Mouse (Mus musculus) forebrain, embryonic 11.5 days (tissue): ENCODE measurements around the gene Pitpna. TPM values are rescaled to one million over a fixed set of nuclear protein-coding genes. Genes with fewer than 3 reads are reported as not detected.

Experiments
- ATAC-seq: fragments of 200-750 bp; cut with Nextera tagmentation; replicated peaks from 2 replicates; pipeline ENCODE4 v1.8.0; 2017; ENCODE audit warnings: moderate TSS enrichment; ENCODE audit not compliant: low FRiP score
- DNase-seq: peaks from one replicate; pipeline ENCODE4 v3.0.0-alpha.2; 2017; ENCODE audit warnings: low spot score
- H3K27ac ChIP-seq: fragments of 300-500 bp; sonication (generic); 2 replicates; pipeline ENCODE4 v1.5.1; 2014; ENCODE audit warnings: low read depth, low read length
- H3K27me3 ChIP-seq: fragments of 300-500 bp; sonication (generic); 2 replicates; pipeline ENCODE4 v1.6.1; 2014; ENCODE audit warnings: mild to moderate bottlenecking, low read length, mixed read lengths; ENCODE audit not compliant: control insufficient read depth, insufficient read depth
- H3K36me3 ChIP-seq: fragments of 300-500 bp; sonication (generic); 2 replicates; pipeline ENCODE4 v1.6.1; 2014; ENCODE audit warnings: mild to moderate bottlenecking, low read length, moderate library complexity, mixed read lengths; ENCODE audit not compliant: control insufficient read depth, insufficient read depth
- H3K4me1 ChIP-seq: fragments of 300-500 bp; sonication (generic); replicated peaks from 2 replicates; pipeline ENCODE4 v1.6.1; 2014; ENCODE audit warnings: low read length, mixed read lengths; ENCODE audit not compliant: control insufficient read depth, insufficient read depth
- H3K4me2 ChIP-seq: fragments of 300-500 bp; sonication (generic); 2 replicates; pipeline ENCODE4 v1.6.1; 2014; ENCODE audit warnings: low read depth, mild to moderate bottlenecking, low read length, moderate library complexity, mixed read lengths; ENCODE audit not compliant: severe bottlenecking
- H3K4me3 ChIP-seq: fragments of 300-500 bp; sonication (generic); 2 replicates; pipeline ENCODE4 v1.5.1; 2014; ENCODE audit warnings: low read depth, low read length
- H3K9ac ChIP-seq: fragments of 300-500 bp; sonication (generic); 2 replicates; pipeline ENCODE4 v1.6.1; 2014; ENCODE audit warnings: low read length
- H3K9me3 ChIP-seq: fragments of 300-500 bp; sonication (generic); 2 replicates; pipeline ENCODE4 v1.6.1; 2016; ENCODE audit warnings: low read length, mixed read lengths; ENCODE audit not compliant: control insufficient read depth
- WGBS: fragments of 180-500 bp; shearing (Covaris S2); extraction: QIAGEN DNeasy Blood & Tissue Kit; methylation state at CpG from one replicate; pipeline ENCODE4 v1.1.7; 2014; 5-methylcytosine and 5-hydroxymethylcytosine counted together
- polyA plus RNA-seq: library from polyadenylated mRNA; unstranded; fragments of >200 nt; fragmentation: Nextera tagmentation; extraction: Ambion mirVana; gene quantifications from 2 replicates; pipeline ENCODE4 v1.2.1, GENCODE M21; 2014

The Pitpna gene
- polyA plus RNA-seq, 1 experiment from 2014 or later = 79.5 TPM

DNA sequence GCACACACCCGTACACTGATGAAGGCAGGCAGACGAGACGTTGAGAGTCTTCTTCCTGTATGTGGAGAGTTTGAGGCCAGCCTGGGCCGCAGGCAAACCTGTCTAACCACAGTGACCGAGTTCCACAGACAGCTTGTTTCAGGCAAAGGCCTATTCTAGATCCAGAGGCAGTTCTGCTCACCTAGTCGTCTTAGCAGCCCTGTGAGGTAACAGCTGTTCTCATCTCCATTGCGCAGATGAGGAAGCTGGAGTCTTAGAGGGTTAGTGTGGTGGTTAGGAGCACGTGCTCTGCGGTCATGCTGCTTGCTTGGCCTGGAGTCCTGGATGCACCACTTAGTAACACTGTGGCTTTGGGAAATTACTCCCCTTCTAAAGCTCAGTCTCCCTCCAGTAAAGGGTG is 56.8 kb downstream of the Pitpna start:
- 89% methylated on average over 9 of the region's 9 CpGs for WGBS
- Histone ChIP-seq H3K9me3 (no peaks in the 10 kb centered on the region), H3K27me3 (no peaks in the 10 kb centered on the region), H3K4me2 (no peak overlapping the region), H3K4me3 (no peak overlapping the region), H3K27ac (no peak overlapping the region), H3K4me1 (no peaks in the 10 kb centered on the region), H3K9ac (no peak overlapping the region), H3K36me3 (no peaks in the 10 kb centered on the region)
- DNase-seq = no peak
- ATAC-seq = no peak

DNA sequence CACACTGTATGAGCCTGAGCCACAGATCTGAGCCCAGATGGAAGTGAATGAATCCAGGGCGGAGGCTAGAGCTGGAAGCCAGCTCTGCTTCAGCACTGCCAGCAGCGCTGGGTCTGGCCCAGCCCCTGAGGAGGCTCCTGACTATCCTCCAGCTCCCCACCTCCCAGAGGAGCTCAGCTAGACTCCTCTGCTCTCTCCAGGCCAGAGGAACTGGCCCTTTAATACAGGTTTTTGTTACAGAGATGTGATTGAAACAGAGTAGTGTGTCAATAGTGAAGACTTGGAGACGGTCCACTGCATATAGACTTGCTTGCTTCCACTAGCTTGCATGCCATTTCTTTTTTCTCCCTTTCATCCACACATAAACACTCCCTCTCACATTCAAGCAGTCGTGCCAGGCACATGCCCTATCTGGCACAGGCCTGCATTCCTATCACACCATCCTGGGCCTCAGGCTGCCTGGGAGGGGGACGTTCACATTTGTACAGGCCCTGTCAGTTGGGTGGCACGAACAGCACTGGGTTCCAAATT is 59.8 kb downstream of the Pitpna start:
- 74% methylated on average over 6 of the region's 6 CpGs for WGBS
- H3K4me2 ChIP-seq = no peak overlapping the region
- H3K4me1 ChIP-seq = peaks cover 7% of the 10 kb centered on the region
- peaks cover 6% of the 10 kb centered on the region; the same call in 1 of the 2 replicates for H3K27me3 ChIP-seq
- H3K9ac ChIP-seq = no peak overlapping the region
- H3K27ac ChIP-seq = no peak overlapping the region
- DNase-seq (no peak), ATAC-seq (no peak)
- no peak overlapping the region for H3K4me3 ChIP-seq
- H3K36me3 ChIP-seq = no peaks in the 10 kb centered on the region
- no peaks in the 10 kb centered on the region for H3K9me3 ChIP-seq

GRCm38 (mm10) chr11:75649155-75649561 is 61.3 kb downstream of the Pitpna start:
- H3K27ac ChIP-seq = no peak overlapping the region
- H3K9ac ChIP-seq = no peak overlapping the region
- no peak for DNase-seq
- no peak for ATAC-seq
- 75% methylated on average over 4 of the region's 4 CpGs for whole genome bisulfite sequencing
- H3K4me2 ChIP-seq = no peak overlapping the region
- H3K27me3 ChIP-seq = peaks cover 11% of the 10 kb centered on the region
- no peaks in the 10 kb centered on the region for H3K9me3 ChIP-seq
- H3K4me1 ChIP-seq = peaks cover 12% of the 10 kb centered on the region
- no peaks in the 10 kb centered on the region for H3K36me3 ChIP-seq
- no peak overlapping the region for H3K4me3 ChIP-seq

GRCm38 (mm10) chr11:75650311-75650710 is 62.4 kb downstream of the Pitpna start, which contains the start of gene Myo1c:
TSS of gene Myo1c (plus strand) at chr11:75650504.
- no peaks in the 10 kb centered on the region for H3K36me3 ChIP-seq
- H3K9me3 ChIP-seq = no peaks in the 10 kb centered on the region
- DNase-seq (no peak), ATAC-seq (no peak)
- 78% methylated on average over 7 of the region's 7 CpGs for WGBS
- peaks cover 17% of the 10 kb centered on the region for H3K4me1 ChIP-seq
- H3K27me3 ChIP-seq = peaks cover 19% of the 10 kb centered on the region
- no peak within 1 kb of the TSS; the same call in 1 of the 2 replicates for H3K27ac ChIP-seq
- H3K4me3 ChIP-seq = peak within 1 kb of the TSS; percentile 67
- H3K4me2 ChIP-seq = peak within 1 kb of the TSS; percentile 96
- H3K9ac ChIP-seq = peak within 1 kb of the TSS; percentile 75

DNA sequence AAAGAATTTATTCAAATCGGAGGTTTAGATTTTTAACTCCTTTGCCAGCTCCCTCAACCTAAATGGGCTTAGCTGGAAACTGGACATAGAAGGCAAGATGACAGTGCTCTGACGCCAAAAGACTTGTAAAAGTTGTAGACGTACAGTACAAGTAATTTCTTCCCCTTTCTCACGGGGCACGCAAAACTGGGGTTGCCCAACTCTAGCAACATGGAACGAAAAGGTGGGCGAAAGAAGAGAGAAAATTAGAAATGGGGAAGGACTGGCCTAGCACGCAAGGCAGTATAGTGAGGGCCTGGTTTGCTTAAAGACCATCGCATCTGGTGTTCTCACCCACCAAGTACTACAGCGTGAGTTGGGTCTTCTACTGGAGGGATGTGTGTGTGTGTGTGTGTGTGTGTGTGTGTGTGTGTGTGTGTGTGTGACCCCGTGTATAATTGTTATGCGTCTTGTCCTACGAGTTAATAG is 63.1 kb downstream of the Pitpna start:
- DNase-seq = no peak
- peaks cover 19% of the 10 kb centered on the region for H3K27me3 ChIP-seq
- peak overlapping the region; percentile 75 for H3K9ac ChIP-seq
- peaks cover 17% of the 10 kb centered on the region for H3K4me1 ChIP-seq
- H3K4me3 ChIP-seq = peak overlapping the region; percentile 67
- WGBS = 47% methylated on average over 13 of the region's 13 CpGs
- H3K4me2 ChIP-seq = peak overlapping the region; percentile 96
- no peaks in the 10 kb centered on the region for H3K36me3 ChIP-seq
- no peaks in the 10 kb centered on the region for H3K9me3 ChIP-seq
- H3K27ac ChIP-seq = no peak overlapping the region
- ATAC-seq = no peak

DNA sequence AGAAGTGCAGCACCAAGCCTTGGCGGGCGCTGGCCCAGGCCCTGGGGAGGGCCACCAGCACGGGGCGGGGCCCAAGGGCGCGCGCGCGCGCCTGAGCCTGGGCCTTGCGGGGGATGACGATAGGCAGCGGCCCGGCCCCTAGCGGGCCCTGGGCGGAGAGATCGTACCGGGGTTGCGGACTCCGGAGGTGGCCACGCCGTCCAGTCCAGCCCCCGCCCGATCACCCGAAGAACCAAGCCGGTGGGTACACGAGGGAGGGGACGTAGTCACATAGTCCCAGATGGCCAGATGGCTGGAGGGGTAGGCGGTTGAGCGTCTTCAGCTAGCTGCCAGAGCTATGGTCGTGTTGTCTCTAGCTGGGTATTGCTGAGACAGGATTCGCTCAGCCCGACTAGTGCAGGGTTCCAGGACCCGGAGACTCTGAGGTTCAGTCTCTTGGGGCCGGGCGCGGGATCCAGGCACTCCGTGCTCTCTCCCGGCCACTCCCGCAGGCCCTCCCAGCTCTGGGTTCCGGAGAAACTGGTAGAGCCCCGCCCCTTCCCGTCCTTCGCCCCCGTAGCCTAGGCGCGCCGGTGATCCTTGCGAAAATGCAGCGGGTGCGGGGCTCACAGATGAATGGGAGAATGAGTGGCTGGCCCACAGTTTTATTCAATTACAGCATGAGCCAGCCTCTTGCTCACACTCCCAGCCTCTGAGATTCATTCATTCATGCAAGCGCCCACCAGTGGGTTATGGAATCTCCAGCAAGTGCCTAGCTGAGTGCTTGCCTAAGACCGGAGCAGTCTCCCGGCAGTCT is 63.7 kb downstream of the Pitpna start:
- H3K9ac ChIP-seq = peak overlapping the region; percentile 75
- H3K4me1 ChIP-seq = peaks cover 23% of the 10 kb centered on the region
- peak overlapping the region; percentile 67 for H3K4me3 ChIP-seq
- peak overlapping the region; percentile 18; the same call in 1 of the 2 replicates for H3K27ac ChIP-seq
- H3K36me3 ChIP-seq = no peaks in the 10 kb centered on the region
- no peaks in the 10 kb centered on the region for H3K9me3 ChIP-seq
- H3K4me2 ChIP-seq = peak overlapping the region; percentile 96
- peaks cover 19% of the 10 kb centered on the region for H3K27me3 ChIP-seq
- ATAC-seq (peak; percentile 63), DNase-seq (peak; percentile 83)
- WGBS = under 1% methylated on average over 54 of the region's 54 CpGs

DNA sequence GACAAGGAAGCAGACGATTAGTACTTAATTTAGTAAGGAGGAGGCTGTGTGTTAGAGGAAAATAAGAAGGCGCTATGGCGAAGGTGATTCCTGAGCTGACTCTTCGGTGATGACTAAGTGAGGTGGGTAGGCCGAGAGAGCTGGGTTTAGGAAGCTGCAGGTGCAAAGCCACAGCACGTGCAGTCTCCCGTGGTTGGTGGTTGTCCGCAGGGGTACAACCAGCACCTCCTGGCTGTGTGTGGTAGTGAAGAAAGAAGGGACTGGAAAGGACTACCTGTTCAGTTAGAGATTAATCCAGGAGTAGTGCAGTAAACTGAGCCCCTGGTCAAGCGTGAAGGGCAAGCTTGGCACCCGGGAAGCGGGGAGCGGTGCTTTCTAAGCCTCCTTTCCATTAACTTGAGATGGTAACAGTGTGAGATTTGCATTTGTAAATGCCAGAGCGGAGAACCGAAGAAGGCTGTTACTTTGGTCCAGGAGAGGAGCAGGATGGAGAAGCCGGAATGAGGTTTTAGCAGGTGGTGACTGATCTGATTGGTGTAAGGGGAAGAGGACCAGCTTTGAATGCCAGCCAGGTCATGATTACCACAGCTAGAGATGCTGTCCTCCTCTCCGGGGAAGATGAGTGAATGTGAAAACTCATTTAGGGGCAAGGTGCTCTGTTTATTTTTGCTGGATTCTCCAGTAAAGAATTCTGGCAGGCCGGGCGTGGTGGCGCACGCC is 64.5 kb downstream of the Pitpna start:
- Histone ChIP-seq H3K27ac (no peak overlapping the region), H3K4me3 (peak overlapping the region; percentile 67)
- ATAC-seq = no peak

GRCm38 (mm10) chr11:75652942-75653684 is 65.2 kb downstream of the Pitpna start:
- 29% methylated on average over 14 of the region's 14 CpGs for WGBS
- Histone ChIP-seq H3K36me3 (no peaks in the 10 kb centered on the region), H3K4me1 (peaks cover 23% of the 10 kb centered on the region), H3K4me3 (no peak overlapping the region), H3K4me2 (peak overlapping the region; percentile 86), H3K9ac (no peak overlapping the region), H3K27ac (no peak overlapping the region), H3K27me3 (peaks cover 19% of the 10 kb centered on the region), H3K9me3 (no peaks in the 10 kb centered on the region)
- DNase-seq = no peak
- no peak for ATAC-seq

More for the DNA sequence above, 64.5 kb downstream of the Pitpna start:
- peaks cover 23% of the 10 kb centered on the region for H3K4me1 ChIP-seq
- peak overlapping the region; percentile 75; the same call in 1 of the 2 replicates for H3K9ac ChIP-seq
- WGBS = 20% methylated on average over 20 of the region's 20 CpGs
- DNase-seq = no peak
- no peaks in the 10 kb centered on the region for H3K36me3 ChIP-seq
- peak overlapping the region; percentile 96 for H3K4me2 ChIP-seq
- peaks cover 19% of the 10 kb centered on the region for H3K27me3 ChIP-seq
- H3K9me3 ChIP-seq = no peaks in the 10 kb centered on the region
